Mouse (Mus musculus) midbrain, embryonic 16.5 days (tissue): Measurements from ENCODE around the gene Parva. TPM values are rescaled to one million over a fixed set of nuclear protein-coding genes. Genes with fewer than 3 reads are reported as not detected.

Source experiments
- ATAC-seq: fragments of 200-750 bp; cut with Nextera tagmentation; 2 replicates; pipeline ENCODE4 v1.8.0; 2017; ENCODE audit warnings: moderate TSS enrichment
- H3K27ac ChIP-seq: fragments of 300-500 bp; sonication (generic); 2 replicates; pipeline ENCODE4 v1.5.1; 2014; ENCODE audit warnings: mild to moderate bottlenecking, low read length, mixed read lengths
- H3K27me3 ChIP-seq: fragments of 300-500 bp; sonication (generic); 2 replicates; pipeline ENCODE4 v1.6.1; 2014; ENCODE audit warnings: low read depth, low read length, mixed read lengths; ENCODE audit not compliant: control insufficient read depth, insufficient read depth
- H3K36me3 ChIP-seq: fragments of 300-500 bp; sonication (generic); 2 replicates; pipeline ENCODE4 v1.6.1; 2014; ENCODE audit warnings: mild to moderate bottlenecking, low read length, moderate library complexity, mixed read lengths; ENCODE audit not compliant: control insufficient read depth, insufficient read depth
- H3K4me1 ChIP-seq: fragments of 300-500 bp; sonication (generic); 2 replicates; pipeline ENCODE4 v1.6.1; 2014; ENCODE audit warnings: mild to moderate bottlenecking, low read length, mixed read lengths; ENCODE audit not compliant: control insufficient read depth, insufficient read depth
- H3K4me2 ChIP-seq: fragments of 300-500 bp; sonication (generic); 2 replicates; pipeline ENCODE4 v1.6.1; 2014; ENCODE audit warnings: mild to moderate bottlenecking, low read length, mixed read lengths
- H3K4me3 ChIP-seq: fragments of 300-500 bp; sonication (generic); 2 replicates; pipeline ENCODE4 v1.5.1; 2014; ENCODE audit warnings: low read depth, mild to moderate bottlenecking, low read length, moderate library complexity, mixed read lengths
- H3K9ac ChIP-seq: fragments of 300-500 bp; sonication (generic); 2 replicates; pipeline ENCODE4 v1.6.1; 2014; ENCODE audit warnings: low read depth, low read length, mixed read lengths
- H3K9me3 ChIP-seq: fragments of 300-500 bp; sonication (generic); replicated peaks from 2 replicates; pipeline ENCODE4 v1.6.1; 2014; ENCODE audit warnings: mild to moderate bottlenecking, low read length, mixed read lengths; ENCODE audit not compliant: control insufficient read depth, poor library complexity, severe bottlenecking
- WGBS: fragments of 180-500 bp; shearing (Covaris S2); extraction: QIAGEN DNeasy Blood & Tissue Kit; methylation state at CpG from one replicate; pipeline ENCODE4 v1.1.7; 2014; 5-methylcytosine and 5-hydroxymethylcytosine counted together
- polyA plus RNA-seq: library from polyadenylated mRNA; unstranded; fragments of >200 nt; fragmentation: Nextera tagmentation; extraction: Ambion mirVana; gene quantifications from 2 replicates; pipeline ENCODE4 v1.2.1, GENCODE M21; 2015

Parva gene
- polyA plus RNA-seq, 1 experiment from 2014 or later = 24.9 TPM

- peak overlapping the region; percentile 6 for H3K4me2 ChIP-seq
- no peak overlapping the region for H3K4me3 ChIP-seq
- H3K36me3 ChIP-seq = no peaks in the 10 kb centered on the region
- H3K9me3 ChIP-seq = no peaks in the 10 kb centered on the region
- H3K27ac ChIP-seq = peak overlapping the region; percentile 12
- 12% methylated on average over 14 of the region's 14 CpGs for WGBS
- H3K27me3 ChIP-seq = no peaks in the 10 kb centered on the region
- ATAC-seq = peak; percentile 23; the same call in 1 of the 2 replicates
- H3K4me1 ChIP-seq = peaks cover 16% of the 10 kb centered on the region
- H3K9ac ChIP-seq = no peak overlapping the region
Measured at GRCm38 (mm10) chr7:112416058-112416526, 11.2 kb upstream of the Parva start.

DNA sequence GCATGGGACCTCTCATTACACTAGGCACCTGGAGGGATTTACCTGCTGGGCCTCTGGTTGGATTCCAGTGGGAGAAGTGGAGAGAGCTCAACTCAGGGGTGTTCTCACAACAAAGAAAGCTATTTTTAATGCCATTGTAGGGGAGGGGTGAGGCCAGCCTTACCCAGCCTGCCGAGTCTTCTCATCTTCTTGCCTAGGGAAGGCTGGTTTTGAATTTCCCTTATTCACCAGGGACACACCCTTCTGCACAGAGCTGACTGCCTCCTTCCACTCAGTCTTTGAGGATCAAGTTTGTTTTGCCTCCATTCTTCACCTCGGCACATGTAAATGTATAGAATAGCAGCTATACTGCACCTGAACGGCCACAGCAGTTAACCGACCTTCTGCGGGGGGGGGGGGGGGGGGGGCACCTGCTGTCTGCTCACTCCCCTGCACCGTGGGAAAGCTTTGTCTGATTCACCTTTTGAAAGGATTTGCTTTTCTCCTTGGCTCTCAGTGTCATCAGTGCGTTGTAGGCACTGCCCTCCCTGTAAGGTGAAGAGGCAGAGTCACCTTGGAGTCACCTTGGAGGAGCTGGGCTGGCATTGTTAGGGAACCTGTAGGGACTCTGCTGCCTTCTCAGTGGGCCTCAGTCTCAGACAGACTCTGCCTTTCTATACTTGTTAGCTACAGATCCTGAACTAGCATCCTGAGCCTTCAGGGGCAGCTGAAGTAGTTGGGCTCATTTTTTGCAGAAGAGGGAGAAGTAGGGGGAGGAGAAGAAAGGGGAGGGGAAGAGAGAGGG lies 10.4 kb upstream of the Parva start:
- WGBS = 6% methylated on average over 6 of the region's 7 CpGs
- ATAC-seq = 0 out of 2 replicates have a peak, but pooled peaks have one; percentile 50

DNA sequence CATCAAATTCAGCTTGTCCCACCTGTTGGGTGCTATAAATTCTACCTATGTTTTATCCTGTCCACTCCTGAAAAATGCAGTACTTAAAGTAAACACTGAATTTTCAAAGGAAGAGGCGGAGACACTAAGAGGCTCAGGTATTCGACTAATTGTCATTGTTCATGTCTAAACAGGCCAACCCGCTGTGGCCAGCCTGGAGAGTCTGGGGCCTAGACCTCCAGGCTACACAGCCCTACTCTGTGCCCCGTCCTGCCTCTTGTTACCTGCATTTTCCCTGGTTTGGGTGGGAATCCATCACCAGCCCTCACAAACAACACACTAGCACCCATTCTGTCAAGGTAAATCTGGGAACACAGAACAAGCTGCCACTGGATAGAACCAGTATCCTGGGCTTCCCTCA lies 9.7 kb upstream of the Parva start:
- no peaks in the 10 kb centered on the region for H3K9me3 ChIP-seq
- H3K4me1 ChIP-seq = peaks cover 16% of the 10 kb centered on the region
- no peak overlapping the region for H3K4me3 ChIP-seq
- WGBS = 72% methylated on average over 4 of the region's 4 CpGs
- no peak overlapping the region for H3K9ac ChIP-seq
- no peaks in the 10 kb centered on the region for H3K27me3 ChIP-seq
- no peak overlapping the region for H3K4me2 ChIP-seq
- no peaks in the 10 kb centered on the region for H3K36me3 ChIP-seq
- H3K27ac ChIP-seq = no peak overlapping the region
- 0 out of 2 replicates have a peak, but pooled peaks have one; percentile 42 for ATAC-seq

More for the DNA sequence above, 10.4 kb upstream of the Parva start:
- Histone ChIP-seq H3K9ac (no peak overlapping the region), H3K27me3 (no peaks in the 10 kb centered on the region), H3K4me2 (no peak overlapping the region), H3K27ac (peak overlapping the region; percentile 12; the same call in 1 of the 2 replicates), H3K4me3 (no peak overlapping the region), H3K4me1 (peaks cover 16% of the 10 kb centered on the region), H3K9me3 (no peaks in the 10 kb centered on the region), H3K36me3 (no peaks in the 10 kb centered on the region)

DNA sequence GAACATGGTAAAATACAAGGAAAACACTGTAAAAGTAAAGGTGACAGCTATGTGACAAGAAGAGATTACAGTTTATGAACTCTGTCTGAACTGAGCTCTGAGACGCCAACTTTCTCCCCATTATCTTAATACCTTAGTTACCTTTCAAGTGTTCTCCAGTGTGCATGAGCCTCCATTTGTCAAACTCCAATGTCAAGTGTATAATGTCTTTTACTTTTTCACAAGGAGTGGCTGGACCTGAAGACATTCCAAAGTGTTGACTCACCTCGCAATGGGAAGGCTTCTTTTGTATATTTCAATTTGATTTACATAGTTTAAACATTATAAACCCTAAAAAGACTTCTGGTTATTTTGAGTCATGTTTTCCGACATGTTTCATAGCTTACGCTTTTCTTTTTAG lies 3.9 kb upstream of the Parva start:
- no peak overlapping the region for H3K4me2 ChIP-seq
- H3K4me1 ChIP-seq = peaks cover 6% of the 10 kb centered on the region
- no peaks in the 10 kb centered on the region for H3K9me3 ChIP-seq
- H3K9ac ChIP-seq = no peak overlapping the region
- WGBS = 87% methylated on average over 4 of the region's 4 CpGs
- no peak for ATAC-seq
- no peak overlapping the region for H3K4me3 ChIP-seq
- no peaks in the 10 kb centered on the region for H3K36me3 ChIP-seq
- H3K27ac ChIP-seq = no peak overlapping the region
- H3K27me3 ChIP-seq = no peaks in the 10 kb centered on the region

DNA sequence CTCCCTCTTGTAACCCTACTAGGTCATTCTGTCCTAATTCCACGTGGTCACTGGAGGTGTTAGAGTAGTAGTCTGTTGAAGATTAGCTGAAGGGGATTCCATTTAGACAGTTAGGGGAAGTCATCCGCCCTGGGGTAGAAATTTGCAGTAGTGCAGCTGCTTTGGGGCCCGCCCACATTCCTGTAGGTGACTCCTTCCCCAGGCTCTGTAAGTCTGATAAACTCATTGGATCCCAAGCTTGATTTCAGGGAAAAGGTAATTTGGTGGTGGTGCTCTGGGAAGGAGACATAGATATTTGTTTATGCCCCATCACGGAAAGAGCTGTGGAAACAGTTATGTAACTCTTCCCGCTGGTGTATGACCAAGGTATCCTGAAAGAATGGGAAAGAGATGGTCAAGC lies 494 bp upstream of the Parva start:
- 67% methylated on average over 5 of the region's 5 CpGs for WGBS
- Histone ChIP-seq H3K27me3 (no peaks in the 10 kb centered on the region), H3K4me3 (no peak overlapping the region), H3K9me3 (no peaks in the 10 kb centered on the region), H3K4me2 (no peak overlapping the region), H3K27ac (no peak overlapping the region), H3K36me3 (no peaks in the 10 kb centered on the region), H3K9ac (no peak overlapping the region), H3K4me1 (peaks cover 7% of the 10 kb centered on the region)
- no peak for ATAC-seq

DNA sequence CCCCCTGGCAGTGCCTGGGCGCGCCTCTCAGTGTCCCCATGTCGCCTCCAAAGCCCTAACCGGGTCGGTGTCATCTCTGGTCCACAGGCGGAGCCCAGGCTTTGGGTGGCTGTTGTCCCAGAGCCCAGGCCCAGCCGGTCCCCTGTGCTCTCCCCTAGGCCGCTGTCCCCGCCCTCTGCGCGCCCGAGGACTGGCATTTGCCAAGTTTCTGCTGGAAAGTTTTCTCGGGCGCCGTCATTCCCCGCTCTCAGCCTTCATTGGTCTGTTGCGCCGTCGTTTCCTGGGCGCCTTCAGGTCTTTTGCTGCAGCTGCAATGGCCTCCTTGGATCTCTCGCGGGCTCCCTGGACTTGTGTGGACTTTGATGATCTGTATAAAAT lies 842 bp downstream of the Parva start:
- peak overlapping the region; percentile 63 for H3K4me3 ChIP-seq
- H3K9me3 ChIP-seq = no peaks in the 10 kb centered on the region
- H3K9ac ChIP-seq = peak overlapping the region; percentile 75
- no peaks in the 10 kb centered on the region for H3K36me3 ChIP-seq
- peaks cover 7% of the 10 kb centered on the region for H3K4me1 ChIP-seq
- ATAC-seq = peak; percentile 88
- no peaks in the 10 kb centered on the region for H3K27me3 ChIP-seq
- 1% methylated on average over 22 of the region's 22 CpGs for WGBS
- peak overlapping the region; percentile 97 for H3K4me2 ChIP-seq
- H3K27ac ChIP-seq = peak overlapping the region; percentile 77

- 85% methylated on average over 3 of the region's 3 CpGs for WGBS
- no peak overlapping the region for H3K9ac ChIP-seq
- no peaks in the 10 kb centered on the region for H3K27me3 ChIP-seq
- H3K36me3 ChIP-seq = no peaks in the 10 kb centered on the region
- ATAC-seq = no peak
- H3K4me2 ChIP-seq = no peak overlapping the region
- no peak overlapping the region for H3K27ac ChIP-seq
- H3K9me3 ChIP-seq = peaks cover 4% of the 10 kb centered on the region; the same call in 1 of the 2 replicates
- peaks cover 10% of the 10 kb centered on the region for H3K4me1 ChIP-seq
- no peak overlapping the region for H3K4me3 ChIP-seq
Measured at GRCm38 (mm10) chr7:112439846-112440245, 12.5 kb downstream of the Parva start.

GRCm38 (mm10) chr7:112444152-112444984 lies 17.1 kb downstream of the Parva start:
- Histone ChIP-seq H3K4me2 (0 out of 2 replicates have a peak overlapping the region, but pooled peaks have one; percentile 5), H3K27ac (peak overlapping the region; percentile 59), H3K9ac (peak overlapping the region; percentile 16; the same call in 1 of the 2 replicates), H3K4me3 (no peak overlapping the region), H3K4me1 (peaks cover 12% of the 10 kb centered on the region), H3K27me3 (no peaks in the 10 kb centered on the region), H3K9me3 (no peaks in the 10 kb centered on the region), H3K36me3 (no peaks in the 10 kb centered on the region)
- WGBS = 11% methylated on average over 12 of the region's 12 CpGs
- peak; percentile 74 for ATAC-seq
